Mouse (Mus musculus): ENCODE measurements around the gene Gm8994. TPM values are rescaled to one million over a fixed set of nuclear protein-coding genes. Genes with fewer than 3 reads are reported as not detected.
A peak's percentile ranks its signal among the peaks of the same experiment; 100 is the strongest.
"Not testable (repeated sequence)": the region's sequence is repeated elsewhere in the genome, so short reads cannot be mapped to it uniquely, and the experiment has no call there.

Gm8994 gene
- polyA plus RNA-seq, 1 experiment: 0.11 TPM

DNA sequence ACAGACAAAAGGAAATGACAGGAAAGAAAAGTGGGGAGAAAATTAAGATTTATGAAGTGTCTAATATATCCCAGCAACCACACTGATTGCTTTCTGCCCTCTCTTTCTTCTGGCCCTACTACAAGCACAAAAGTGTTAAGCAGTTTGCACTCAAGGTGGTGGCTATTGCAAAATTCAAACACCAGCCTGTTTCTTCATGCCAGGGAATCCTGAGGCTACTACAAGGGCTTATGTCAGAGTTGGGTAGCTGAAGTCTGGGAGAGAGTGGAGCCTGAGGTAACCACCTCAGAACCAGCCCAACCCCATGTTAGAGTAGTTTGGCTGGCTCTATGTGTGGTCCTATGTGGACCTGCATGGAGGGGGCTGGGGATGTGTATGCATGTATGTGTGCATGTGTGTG, 23.8 kb upstream of the Gm8994 start:
- H3K4me3 ChIP-seq (replicated peaks): peak overlapping the region; percentile 47
- TF ChIP-seq GATA1 (IDR thresholded peaks at IDR 0.05; ENCODE audit: borderline replicate concordance, low read length) (no peak), FLI1 (IDR thresholded peaks at IDR 0.05; ENCODE audit: low read length) (no peak)
- no peaks in the 10 kb centered on the region for H3K4me1 ChIP-seq
- H3K27me3 ChIP-seq (replicated peaks): no peaks in the 10 kb centered on the region
- no peaks in the 10 kb centered on the region for H3K36me3 ChIP-seq (replicated peaks; ENCODE audit: low read length)
- peaks cover 23% of the 10 kb centered on the region for H3K9me3 ChIP-seq

GRCm38 (mm10) chr6:136304369-136304988, 22.9 kb upstream of the Gm8994 start:
- H3K4me3 ChIP-seq (replicated peaks): no peak overlapping the region
- TF ChIP-seq FLI1 (IDR thresholded peaks at IDR 0.05; ENCODE audit: low read length) (no peak), GATA1 (IDR thresholded peaks at IDR 0.05; ENCODE audit: borderline replicate concordance, low read length) (no peak)
- no peaks in the 10 kb centered on the region for H3K4me1 ChIP-seq
- H3K36me3 ChIP-seq (replicated peaks; ENCODE audit: low read length): no peaks in the 10 kb centered on the region
- no peaks in the 10 kb centered on the region for H3K27me3 ChIP-seq (replicated peaks)
- H3K9me3 ChIP-seq: peaks cover 20% of the 10 kb centered on the region

- TF ChIP-seq FLI1 (IDR thresholded peaks at IDR 0.05; ENCODE audit: low read length) (no peak), GATA1 (IDR thresholded peaks at IDR 0.05; ENCODE audit: borderline replicate concordance, low read length) (no peak)
- no peaks in the 10 kb centered on the region for H3K27me3 ChIP-seq (replicated peaks)
- no peaks in the 10 kb centered on the region for H3K4me1 ChIP-seq
- H3K9me3 ChIP-seq: peaks cover 6% of the 10 kb centered on the region; the same call in 1 of the 2 replicates
- H3K4me3 ChIP-seq (replicated peaks): no peak overlapping the region
- no peaks in the 10 kb centered on the region for H3K36me3 ChIP-seq (replicated peaks; ENCODE audit: low read length)
Measured at GRCm38 (mm10) chr6:136309487-136309886, 17.9 kb upstream of the Gm8994 start.

GRCm38 (mm10) chr6:136328416-136328815, 1.1 kb downstream of the Gm8994 start:
- H3K4me1 ChIP-seq; H3K4me3 ChIP-seq (replicated peaks); H3K36me3 ChIP-seq (replicated peaks; ENCODE audit: low read length); H3K27me3 ChIP-seq (replicated peaks); H3K9me3 ChIP-seq: not testable (repeated sequence)

GRCm38 (mm10) chr6:136340669-136341068, 13.3 kb downstream of the Gm8994 start:
- H3K4me1 ChIP-seq: no peaks in the 10 kb centered on the region
- TF ChIP-seq GATA1 (IDR thresholded peaks at IDR 0.05; ENCODE audit: borderline replicate concordance, low read length) (no peak), FLI1 (IDR thresholded peaks at IDR 0.05; ENCODE audit: low read length) (no peak)
- H3K27me3 ChIP-seq (replicated peaks): peaks cover 1% of the 10 kb centered on the region

DNA sequence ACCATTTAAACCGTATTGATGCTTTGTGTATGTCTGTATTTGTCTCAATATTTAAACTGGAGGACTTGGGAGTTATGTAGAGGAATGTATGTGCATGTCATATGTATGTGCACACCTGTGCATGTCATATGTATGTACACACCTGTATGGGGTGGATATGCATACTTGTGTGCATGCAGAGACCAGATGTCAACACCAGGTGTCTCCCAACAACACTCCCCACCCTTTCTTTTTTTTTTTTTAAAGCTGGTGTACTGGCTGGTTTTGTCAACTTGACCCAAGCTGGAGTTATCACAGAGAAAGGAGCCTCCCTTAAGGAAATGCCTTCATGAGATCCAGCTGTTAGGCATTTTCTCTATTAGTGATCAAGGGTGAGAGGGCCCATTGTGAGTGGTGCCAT, 13.8 kb downstream of the Gm8994 start:
- TF ChIP-seq GATA1 (IDR thresholded peaks at IDR 0.05; ENCODE audit: borderline replicate concordance, low read length) (no peak), FLI1 (IDR thresholded peaks at IDR 0.05; ENCODE audit: low read length) (no peak)
- peaks cover 1% of the 10 kb centered on the region for H3K27me3 ChIP-seq (replicated peaks)
- H3K9me3 ChIP-seq: no peaks in the 10 kb centered on the region
- no peaks in the 10 kb centered on the region for H3K4me1 ChIP-seq
- H3K4me3 ChIP-seq (replicated peaks): no peak overlapping the region
- no peaks in the 10 kb centered on the region for H3K36me3 ChIP-seq (replicated peaks; ENCODE audit: low read length)

More at GRCm38 (mm10) chr6:136340669-136341068, 13.3 kb downstream of the Gm8994 start:
- H3K9me3 ChIP-seq: no peaks in the 10 kb centered on the region
- H3K4me3 ChIP-seq (replicated peaks): no peak overlapping the region
- H3K36me3 ChIP-seq (replicated peaks; ENCODE audit: low read length): no peaks in the 10 kb centered on the region

DNA sequence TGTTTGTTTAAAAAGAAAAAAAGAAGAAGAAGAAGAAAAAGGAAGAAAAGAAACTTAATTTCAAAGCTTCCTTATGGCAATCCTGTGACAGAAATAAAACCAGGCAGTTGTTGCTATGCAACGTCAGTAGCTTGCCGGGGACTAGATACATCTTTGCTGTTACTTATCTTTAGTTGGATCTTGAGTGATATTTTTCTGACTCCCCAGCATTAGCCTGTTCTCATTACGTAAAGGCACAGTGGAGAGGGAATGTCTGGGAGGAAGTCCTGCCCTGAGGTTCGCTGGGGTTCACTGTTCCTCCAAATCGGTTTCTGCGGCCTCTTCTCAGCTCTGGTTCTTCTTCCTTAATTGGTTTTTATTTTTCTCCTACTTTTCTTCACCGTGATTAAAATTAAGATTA, 16.5 kb downstream of the Gm8994 start:
- no peak overlapping the region for H3K4me3 ChIP-seq (replicated peaks)
- H3K27me3 ChIP-seq (replicated peaks): peaks cover 1% of the 10 kb centered on the region
- no peaks in the 10 kb centered on the region for H3K4me1 ChIP-seq
- no peaks in the 10 kb centered on the region for H3K9me3 ChIP-seq
- TF ChIP-seq GATA1 (IDR thresholded peaks at IDR 0.05; ENCODE audit: borderline replicate concordance, low read length) (no peak), FLI1 (IDR thresholded peaks at IDR 0.05; ENCODE audit: low read length) (no peak)
- H3K36me3 ChIP-seq (replicated peaks; ENCODE audit: low read length): no peaks in the 10 kb centered on the region

DNA sequence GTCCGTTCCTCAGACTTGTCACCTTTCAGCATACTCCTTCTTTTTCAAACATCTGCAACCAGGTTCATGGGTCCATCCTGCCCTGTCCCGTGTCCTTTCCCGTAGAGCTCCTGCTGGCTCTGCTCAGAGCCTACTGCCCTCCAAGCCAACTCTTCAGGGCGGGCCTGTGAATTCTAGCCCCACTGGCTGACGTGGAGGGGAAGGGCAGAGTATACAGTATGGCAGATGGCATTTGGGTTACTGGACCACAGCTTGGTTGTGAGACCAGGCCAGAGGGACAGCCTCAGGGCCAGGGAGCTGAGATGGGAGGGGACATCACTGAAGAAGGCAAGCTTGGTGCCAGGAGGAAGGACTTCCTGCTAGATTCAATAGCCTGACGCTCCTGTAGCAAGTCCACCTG, 17.7 kb downstream of the Gm8994 start:
- TF ChIP-seq FLI1 (IDR thresholded peaks at IDR 0.05; ENCODE audit: low read length) (no peak), GATA1 (IDR thresholded peaks at IDR 0.05; ENCODE audit: borderline replicate concordance, low read length) (no peak)
- peak overlapping the region; percentile 21 for H3K4me3 ChIP-seq (replicated peaks)
- no peaks in the 10 kb centered on the region for H3K36me3 ChIP-seq (replicated peaks; ENCODE audit: low read length)
- H3K4me1 ChIP-seq: no peaks in the 10 kb centered on the region
- H3K9me3 ChIP-seq: no peaks in the 10 kb centered on the region
- peaks cover 1% of the 10 kb centered on the region for H3K27me3 ChIP-seq (replicated peaks)

DNA sequence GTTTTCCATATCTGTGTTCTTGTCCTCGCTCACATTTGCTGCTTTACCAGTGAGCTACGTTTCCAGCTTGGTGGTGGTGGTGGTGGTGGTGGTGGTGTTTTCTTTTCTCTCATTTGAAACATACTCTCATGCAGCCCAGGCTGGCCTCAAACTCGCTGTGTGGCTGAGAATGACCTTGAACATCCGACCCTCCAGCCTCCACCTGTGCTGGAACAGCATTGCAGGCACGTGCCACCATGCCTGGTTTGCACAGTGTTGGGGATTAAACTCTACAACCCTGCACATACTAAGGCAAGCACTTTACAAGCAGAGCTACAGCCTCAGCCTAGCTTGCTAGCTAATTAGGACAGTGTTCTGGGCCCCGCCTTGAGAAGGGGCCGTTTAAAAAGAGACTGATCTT, 18.3 kb downstream of the Gm8994 start:
- no peaks in the 10 kb centered on the region for H3K9me3 ChIP-seq
- H3K36me3 ChIP-seq (replicated peaks; ENCODE audit: low read length): no peaks in the 10 kb centered on the region
- H3K4me3 ChIP-seq (replicated peaks): no peak overlapping the region
- H3K4me1 ChIP-seq: no peaks in the 10 kb centered on the region
- no peak for TF ChIP-seq GATA1 (IDR thresholded peaks at IDR 0.05; ENCODE audit: borderline replicate concordance, low read length)
- peaks cover 1% of the 10 kb centered on the region for H3K27me3 ChIP-seq (replicated peaks)

- TF ChIP-seq FLI1 (IDR thresholded peaks at IDR 0.05; ENCODE audit: low read length) (no peak), GATA1 (IDR thresholded peaks at IDR 0.05; ENCODE audit: borderline replicate concordance, low read length) (no peak)
Measured at GRCm38 (mm10) chr6:136347053-136347452, 19.7 kb downstream of the Gm8994 start.

DNA sequence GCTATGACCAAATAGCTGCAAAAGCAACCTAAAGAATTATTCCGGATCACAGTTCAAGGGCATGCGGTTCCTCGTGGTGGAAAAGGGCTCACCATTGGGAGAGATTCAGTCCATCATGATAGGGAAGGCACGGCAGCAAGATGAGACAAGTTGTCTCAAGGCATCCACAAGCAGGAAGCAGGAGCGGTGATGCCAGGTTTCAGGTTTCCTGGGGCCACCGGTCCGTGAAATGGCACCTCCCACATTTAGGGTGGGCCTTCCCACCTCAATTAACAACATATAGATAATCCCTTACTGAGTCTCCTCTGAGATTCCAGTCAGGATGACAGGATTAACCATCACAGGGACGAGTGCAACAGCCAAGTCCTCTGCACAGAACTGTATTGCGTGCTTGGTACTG, 20.3 kb downstream of the Gm8994 start:
- Histone ChIP-seq H3K9me3 (no peaks in the 10 kb centered on the region), H3K27me3 (replicated peaks) (peaks cover 1% of the 10 kb centered on the region), H3K4me3 (replicated peaks) (no peak overlapping the region), H3K4me1 (no peaks in the 10 kb centered on the region), H3K36me3 (replicated peaks; ENCODE audit: low read length) (no peaks in the 10 kb centered on the region)
- TF ChIP-seq GATA1 (IDR thresholded peaks at IDR 0.05; ENCODE audit: borderline replicate concordance, low read length) (no peak), FLI1 (IDR thresholded peaks at IDR 0.05; ENCODE audit: low read length) (no peak)

More at GRCm38 (mm10) chr6:136347053-136347452, 19.7 kb downstream of the Gm8994 start:
- no peaks in the 10 kb centered on the region for H3K9me3 ChIP-seq
- H3K36me3 ChIP-seq (replicated peaks; ENCODE audit: low read length): no peaks in the 10 kb centered on the region
- H3K4me1 ChIP-seq: no peaks in the 10 kb centered on the region
- H3K4me3 ChIP-seq (replicated peaks): no peak overlapping the region
- H3K27me3 ChIP-seq (replicated peaks): peaks cover 1% of the 10 kb centered on the region
